19 mouse cellular contexts compared by ENCODE assay signal in genomic region chr6:87787108-87787890, GRCm38 (mm10). TPM values are rescaled to one million over a fixed set of nuclear protein-coding genes. Genes with fewer than 3 reads are reported as not detected.
DNase-seq lines count a peak whose midpoint lies in the region; ATAC-seq and TF ChIP-seq lines count a peak whose summit lies in the region.
"Had no signal": no experiment of that assay in that cellular context is flagged by ENCODE, and none has a peak within 500 bp of the region (broad histone marks: within the 10 kb centered on the region; RNA-seq: fewer than 3 reads in every experiment).

No protein-coding gene starts in this region.

- H3K4me2 ChIP-seq in midbrain, embryonic 16.5 days (ENCODE audit: low read length) = no peak overlapping the region
- H3K4me2 ChIP-seq in intestine, postnatal 0 days (replicated peaks; ENCODE audit: low read depth) = 0 out of 2 replicates have a peak overlapping the region, but pooled peaks have one; percentile 13
- no peak overlapping the region for H3K4me2 ChIP-seq in liver, embryonic 16.5 days (ENCODE audit: low read depth, low read length)
- H3K4me2 ChIP-seq: forebrain, embryonic 15.5 days; kidney, embryonic 15.5 days; neural tube, embryonic 13.5 days had no signal

- peaks cover 12% of the 10 kb centered on the region for H3K36me3 ChIP-seq in midbrain, embryonic 10.5 days
- H3K36me3 ChIP-seq in midbrain, embryonic 16.5 days (ENCODE audit: control insufficient read depth, insufficient read depth, low read length) = 0 out of 2 replicates have a peak, but pooled peaks cover 2% of the 10 kb centered on the region
- H3K36me3 ChIP-seq in intestine, postnatal 0 days (ENCODE audit: control insufficient read depth, insufficient read depth) = peaks cover 7% of the 10 kb centered on the region
- H3K36me3 ChIP-seq in liver, embryonic 16.5 days (ENCODE audit: control insufficient read depth, insufficient read depth) = peaks cover 14% of the 10 kb centered on the region

- no peak for ATAC-seq in midbrain, embryonic 16.5 days
- peak; percentile 58 for ATAC-seq in intestine, postnatal 0 days
- ATAC-seq in liver, embryonic 16.5 days (ENCODE audit: low read depth) = no peak
- ATAC-seq: forebrain, embryonic 15.5 days had no signal

- H3K27ac ChIP-seq in midbrain, embryonic 10.5 days (replicated peaks) = 0 out of 2 replicates have a peak overlapping the region, but pooled peaks have one; percentile 17
- H3K27ac ChIP-seq in midbrain, embryonic 16.5 days (ENCODE audit: low read length) = no peak overlapping the region
- peak overlapping the region; percentile 80 for H3K27ac ChIP-seq in intestine, postnatal 0 days (ENCODE audit: low read depth, low read length)
- H3K27ac ChIP-seq in liver, embryonic 16.5 days (ENCODE audit: low read length) = peak overlapping the region; percentile 46
- H3K27ac ChIP-seq: forebrain, embryonic 15.5 days; kidney, embryonic 15.5 days; neural tube, embryonic 13.5 days had no signal

- H3K27me3 ChIP-seq in midbrain, embryonic 10.5 days (ENCODE audit: low read depth, poor library complexity, severe bottlenecking) = no peaks in the 10 kb centered on the region
- no peaks in the 10 kb centered on the region for H3K27me3 ChIP-seq in midbrain, embryonic 16.5 days (ENCODE audit: control insufficient read depth, insufficient read depth, low read depth, low read length)
- no peaks in the 10 kb centered on the region for H3K27me3 ChIP-seq in intestine, postnatal 0 days (replicated peaks; ENCODE audit: control insufficient read depth, insufficient read depth, low read length)
- H3K27me3 ChIP-seq in liver, embryonic 16.5 days (ENCODE audit: control insufficient read depth, insufficient read depth, low read depth, low read length) = no peaks in the 10 kb centered on the region
- H3K27me3 ChIP-seq: forebrain, embryonic 15.5 days; kidney, embryonic 15.5 days; neural tube, embryonic 13.5 days had no signal

- H3K4me1 ChIP-seq in midbrain, embryonic 10.5 days = peaks cover 7% of the 10 kb centered on the region; the same call in 1 of the 2 replicates
- H3K4me1 ChIP-seq in midbrain, embryonic 16.5 days (ENCODE audit: control insufficient read depth, insufficient read depth, low read length) = peaks cover 2% of the 10 kb centered on the region; the same call in 1 of the 2 replicates
- peaks cover 13% of the 10 kb centered on the region for H3K4me1 ChIP-seq in intestine, postnatal 0 days (replicated peaks; ENCODE audit: control insufficient read depth, insufficient read depth, low read length)
- peaks cover 55% of the 10 kb centered on the region for H3K4me1 ChIP-seq in liver, embryonic 16.5 days (ENCODE audit: control insufficient read depth, low read depth, low read length)

- TF ChIP-seq CTCF in intestine, postnatal 0 days (IDR thresholded peaks at IDR 0.05; ENCODE audit: low read depth) = no peak

- H3K4me3 ChIP-seq in midbrain, embryonic 10.5 days = no peak overlapping the region
- no peak overlapping the region for H3K4me3 ChIP-seq in midbrain, embryonic 16.5 days (ENCODE audit: low read depth, low read length)
- no peak overlapping the region for H3K4me3 ChIP-seq in intestine, postnatal 0 days (ENCODE audit: low read depth, low read length)
- H3K4me3 ChIP-seq in liver, embryonic 16.5 days (ENCODE audit: low read depth, low read length) = no peak overlapping the region
- H3K4me3 ChIP-seq: forebrain, embryonic 15.5 days; kidney, embryonic 15.5 days; neural tube, embryonic 13.5 days had no signal

- DNase-seq in heart, postnatal 10 days = peak; percentile 46 to 49
- DNase-seq in heart, adult 9 months (ENCODE audit: low spot score in 2 of 2) = no peak
- DNase-seq in midbrain, embryonic 10.5 days (ENCODE audit: low spot score) = no peak
- DNase-seq in adrenal gland, postnatal 14 days = no peak
- no peak for DNase-seq in urinary bladder, postnatal 36 days (ENCODE audit: low spot score in 2 of 2)
- DNase-seq: cerebellum, adult 11 months; cerebellum, postnatal 36 days; layer of hippocampus, postnatal 36 days; lung, adult 18-20 months; thymus, postnatal 4 days had no signal

- intact Hi-C loops in heart, postnatal 10 days (cut with DNase I) = no loop called here

- no peaks in the 10 kb centered on the region for H3K9me3 ChIP-seq in midbrain, embryonic 10.5 days (replicated peaks)
- no peaks in the 10 kb centered on the region for H3K9me3 ChIP-seq in midbrain, embryonic 16.5 days (replicated peaks; ENCODE audit: control insufficient read depth, low read length, poor library complexity, severe bottlenecking)
- H3K9me3 ChIP-seq in intestine, postnatal 0 days (ENCODE audit: control insufficient read depth) = no peaks in the 10 kb centered on the region
- no peaks in the 10 kb centered on the region for H3K9me3 ChIP-seq in liver, embryonic 16.5 days (replicated peaks; ENCODE audit: control insufficient read depth, low read length)
- H3K9me3 ChIP-seq: forebrain, embryonic 15.5 days; kidney, embryonic 15.5 days; neural tube, embryonic 13.5 days had no signal

- 87% methylated on average over 6 of the region's 6 CpGs for WGBS in midbrain, embryonic 10.5 days
- WGBS in midbrain, embryonic 16.5 days = 92% methylated on average over 6 of the region's 6 CpGs
- 63% methylated on average over 6 of the region's 6 CpGs for WGBS in intestine, postnatal 0 days
- 66% methylated on average over 6 of the region's 6 CpGs for WGBS in liver, embryonic 16.5 days (ENCODE audit: insufficient replicate concordance)

- H3K9ac ChIP-seq in midbrain, embryonic 16.5 days (ENCODE audit: low read depth, low read length) = no peak overlapping the region
- H3K9ac ChIP-seq in intestine, postnatal 0 days (ENCODE audit: low read depth, low read length) = no peak overlapping the region
- H3K9ac ChIP-seq in liver, embryonic 16.5 days (ENCODE audit: low read depth, low read length) = peak overlapping the region; percentile 25; the same call in 1 of the 2 replicates
- H3K9ac ChIP-seq: forebrain, embryonic 15.5 days; kidney, embryonic 15.5 days; neural tube, embryonic 13.5 days had no signal

RNA-seq across cellular contexts. Expression of gene Gp9, which starts 9.4 kb away (rescaled TPM):
- 1 to 10 TPM in 1 of 2 experiments, under 1 TPM in 1; 0.72 to 1.3 TPM for total RNA-seq in heart, postnatal 10 days (2021)
- polyA plus RNA-seq in midbrain, embryonic 10.5 days (2016; fragmentation: Nextera tagmentation; extraction: Ambion mirVana) = 2.8 and 3.4 TPM in 2 replicates
- polyA plus RNA-seq in midbrain, embryonic 16.5 days (2015; fragmentation: Nextera tagmentation; extraction: Ambion mirVana) = 0.50 and 0.66 TPM in 2 replicates
- 2.1 and 2.3 TPM in 2 replicates for polyA plus RNA-seq in intestine, postnatal 0 days (2015; fragmentation: Nextera tagmentation; extraction: Ambion mirVana)
- 24.8 and 26.2 TPM in 2 replicates for polyA plus RNA-seq in liver, embryonic 16.5 days (2015; fragmentation: Nextera tagmentation; extraction: Ambion mirVana)
- total RNA-seq in adrenal gland, postnatal 14 days (2021) = 0.52 and 0.60 TPM in 2 replicates
- total RNA-seq: ES-E14; gastrocnemius, adult 18-20 months had no signal

RNA-seq across cellular contexts. Expression of gene Rab43, which starts 24.7 kb away (rescaled TPM):
- 10 to 100 TPM; 16.9 to 26.4 TPM for total RNA-seq in heart, postnatal 10 days (2021)
- 5.8 and 8.4 TPM in 2 replicates for polyA plus RNA-seq in midbrain, embryonic 10.5 days (2016; fragmentation: Nextera tagmentation; extraction: Ambion mirVana)
- polyA plus RNA-seq in midbrain, embryonic 16.5 days (2015; fragmentation: Nextera tagmentation; extraction: Ambion mirVana) = 9.7 and 11.0 TPM in 2 replicates
- 25.5 and 25.9 TPM in 2 replicates for polyA plus RNA-seq in intestine, postnatal 0 days (2015; fragmentation: Nextera tagmentation; extraction: Ambion mirVana)
- polyA plus RNA-seq in liver, embryonic 16.5 days (2015; fragmentation: Nextera tagmentation; extraction: Ambion mirVana) = 32.4 and 34.8 TPM in 2 replicates
- total RNA-seq in adrenal gland, postnatal 14 days (2021) = 27.8 and 33.2 TPM in 2 replicates

RNA-seq across cellular contexts. Expression of gene Gm45140, which starts 48.3 kb away (rescaled TPM):
- 1 to 10 TPM; 1.6 to 2.9 TPM for total RNA-seq in heart, postnatal 10 days (2021)
- 2.7 and 4.4 TPM in 2 replicates for polyA plus RNA-seq in midbrain, embryonic 10.5 days (2016; fragmentation: Nextera tagmentation; extraction: Ambion mirVana)
- polyA plus RNA-seq in midbrain, embryonic 16.5 days (2015; fragmentation: Nextera tagmentation; extraction: Ambion mirVana) = 2.5 and 4.0 TPM in 2 replicates
- 1.3 and 2.0 TPM in 2 replicates for polyA plus RNA-seq in intestine, postnatal 0 days (2015; fragmentation: Nextera tagmentation; extraction: Ambion mirVana)
- polyA plus RNA-seq in liver, embryonic 16.5 days (2015; fragmentation: Nextera tagmentation; extraction: Ambion mirVana) = 4.5 and 4.6 TPM in 2 replicates
- total RNA-seq in adrenal gland, postnatal 14 days (2021) = 4.1 and 6.1 TPM in 2 replicates

RNA-seq across cellular contexts. Expression of gene Isy1, which starts 51.3 kb away (rescaled TPM):
- total RNA-seq in heart, postnatal 10 days (2021) = 10 to 100 TPM; 22.2 to 26.2 TPM
- polyA plus RNA-seq in midbrain, embryonic 10.5 days (2016; fragmentation: Nextera tagmentation; extraction: Ambion mirVana) = 62.4 and 69.1 TPM in 2 replicates
- polyA plus RNA-seq in midbrain, embryonic 16.5 days (2015; fragmentation: Nextera tagmentation; extraction: Ambion mirVana) = 26.2 and 27.5 TPM in 2 replicates
- polyA plus RNA-seq in intestine, postnatal 0 days (2015; fragmentation: Nextera tagmentation; extraction: Ambion mirVana) = 24.5 and 26.4 TPM in 2 replicates
- 17.5 and 24.2 TPM in 2 replicates for polyA plus RNA-seq in liver, embryonic 16.5 days (2015; fragmentation: Nextera tagmentation; extraction: Ambion mirVana)
- total RNA-seq in adrenal gland, postnatal 14 days (2021) = 41.0 and 42.3 TPM in 2 replicates

RNA-seq across cellular contexts. Expression of gene Efcc1, which starts 56.6 kb away (rescaled TPM):
- total RNA-seq in heart, postnatal 10 days (2021) = 1 to 10 TPM; 2.8 to 3.0 TPM
- 5.4 and 7.2 TPM in 2 replicates for polyA plus RNA-seq in midbrain, embryonic 10.5 days (2016; fragmentation: Nextera tagmentation; extraction: Ambion mirVana)
- 4.6 and 5.5 TPM in 2 replicates for polyA plus RNA-seq in midbrain, embryonic 16.5 days (2015; fragmentation: Nextera tagmentation; extraction: Ambion mirVana)
- polyA plus RNA-seq in intestine, postnatal 0 days (2015; fragmentation: Nextera tagmentation; extraction: Ambion mirVana) = 0.86 and 0.98 TPM in 2 replicates
- polyA plus RNA-seq in liver, embryonic 16.5 days (2015; fragmentation: Nextera tagmentation; extraction: Ambion mirVana) = 0.18 and 0.23 TPM in 2 replicates
- total RNA-seq in adrenal gland, postnatal 14 days (2021) = 1.1 and 2.5 TPM in 2 replicates
- total RNA-seq: ES-E14; megakaryocyte, adult 5-6 weeks had no signal

Comparison
In these comparisons a context has a peak if more than half of its experiments do, and no peak if none do; other contexts are left out.
1. DNase-seq: peak in heart, postnatal 10 days (2 of 2); none in heart, adult 9 months (0 of 2), midbrain, embryonic 10.5 days (single experiment), adrenal gland, postnatal 14 days (single experiment) and urinary bladder, postnatal 36 days (0 of 2).